Mouse (Mus musculus): ENCODE data around the gene Ch25h.
A peak's percentile ranks its signal among the peaks of the same experiment; 100 is the strongest.

The Ch25h gene

GRCm38 (mm10) chr19:34474991-34475971 is at the start of gene Ch25h:
TSS of gene Ch25h (minus strand) at chr19:34475164.
- ATAC-seq (ENCODE audit: low TSS enrichment) = peak; percentile 77

- ATAC-seq (ENCODE audit: low TSS enrichment) = no peak
These were observed 49.7 kb upstream of the Ch25h start for GRCm38 (mm10) chr19:34524646-34525045.

- ATAC-seq (ENCODE audit: low TSS enrichment) = no peak
These were observed 48.3 kb upstream of the Ch25h start for GRCm38 (mm10) chr19:34523106-34523725.

GRCm38 (mm10) chr19:34521978-34522377 is 47.0 kb upstream of the Ch25h start:
- ATAC-seq (ENCODE audit: low TSS enrichment) = no peak

GRCm38 (mm10) chr19:34521361-34521760 is 46.4 kb upstream of the Ch25h start:
- ATAC-seq (ENCODE audit: low TSS enrichment) = no peak

GRCm38 (mm10) chr19:34520051-34520450 is 45.1 kb upstream of the Ch25h start:
- ATAC-seq (ENCODE audit: low TSS enrichment) = no peak

- ATAC-seq (ENCODE audit: low TSS enrichment) = no peak
These were observed 44.7 kb upstream of the Ch25h start for GRCm38 (mm10) chr19:34519646-34520045.

- ATAC-seq (ENCODE audit: low TSS enrichment) = no peak
These were observed 43.8 kb upstream of the Ch25h start for GRCm38 (mm10) chr19:34518786-34519185.

GRCm38 (mm10) chr19:34517812-34518594 is 43.0 kb upstream of the Ch25h start:
- ATAC-seq (ENCODE audit: low TSS enrichment) = no peak

- no peak for ATAC-seq (ENCODE audit: low TSS enrichment)
These were observed 42.2 kb upstream of the Ch25h start for GRCm38 (mm10) chr19:34517197-34517596.

GRCm38 (mm10) chr19:34516346-34516745 is 41.4 kb upstream of the Ch25h start:
- no peak for ATAC-seq (ENCODE audit: low TSS enrichment)

- ATAC-seq (ENCODE audit: low TSS enrichment) = peak; percentile 23; the same call in 1 of the 2 replicates
These were observed 40.7 kb upstream of the Ch25h start for GRCm38 (mm10) chr19:34515681-34516080.

- no peak for ATAC-seq (ENCODE audit: low TSS enrichment)
These were observed 36.6 kb upstream of the Ch25h start for GRCm38 (mm10) chr19:34511528-34511927.

GRCm38 (mm10) chr19:34510717-34511116 is 35.8 kb upstream of the Ch25h start:
- no peak for ATAC-seq (ENCODE audit: low TSS enrichment)

- no peak for ATAC-seq (ENCODE audit: low TSS enrichment)
These were observed 30.3 kb upstream of the Ch25h start for GRCm38 (mm10) chr19:34505161-34505721.

- ATAC-seq (ENCODE audit: low TSS enrichment) = peak; percentile 91
These were observed 25.8 kb upstream of the Ch25h start for GRCm38 (mm10) chr19:34500763-34501162.

GRCm38 (mm10) chr19:34496353-34496752 is 21.4 kb upstream of the Ch25h start:
- no peak for ATAC-seq (ENCODE audit: low TSS enrichment)

GRCm38 (mm10) chr19:34493859-34494258 is 18.9 kb upstream of the Ch25h start:
- no peak for ATAC-seq (ENCODE audit: low TSS enrichment)

- peak; percentile 80 for ATAC-seq (ENCODE audit: low TSS enrichment)
These were observed 8.6 kb upstream of the Ch25h start for GRCm38 (mm10) chr19:34483547-34483946.

GRCm38 (mm10) chr19:34474228-34474990 is 555 bp downstream of the Ch25h start:
- ATAC-seq (ENCODE audit: low TSS enrichment) = peak; percentile 84

- no peak for ATAC-seq (ENCODE audit: low TSS enrichment)
These were observed 3.3 kb downstream of the Ch25h start for GRCm38 (mm10) chr19:34471703-34472102.

Data from frontal cortex, adult (tissue).